Mouse (Mus musculus): ENCODE results near the gene Nt5dc1. TPM values are rescaled to one million over a fixed set of nuclear protein-coding genes. Genes with fewer than 3 reads are reported as not detected.

The Nt5dc1 gene
- polyA plus RNA-seq, 1 experiment from 2014 or later, result 6.5 TPM

GRCm38 (mm10) chr10:34328310-34328709 lies 90.0 kb downstream of the Nt5dc1 start:
- Histone ChIP-seq H3K4me2 (peak overlapping the region; percentile 27), H3K9ac (ENCODE audit: low read depth, low read length) (no peak overlapping the region), H3K4me1 (ENCODE audit: control insufficient read depth, insufficient read depth, low read length) (no peaks in the 10 kb centered on the region; the same call in 1 of the 2 replicates), H3K27me3 (ENCODE audit: control insufficient read depth, insufficient read depth, low read length) (no peaks in the 10 kb centered on the region), H3K9me3 (replicated peaks; ENCODE audit: control insufficient read depth, low read length) (no peaks in the 10 kb centered on the region), H3K4me3 (ENCODE audit: low read depth, low read length) (no peak overlapping the region), H3K27ac (ENCODE audit: low read depth, low read length) (no peak overlapping the region), H3K36me3 (ENCODE audit: control insufficient read depth, insufficient read depth, low read length) (no peaks in the 10 kb centered on the region)
- no peak for ATAC-seq (replicated peaks; ENCODE audit: insufficient number of reproducible peaks, low FRiP score, low TSS enrichment)
- 2% methylated on average over 2 of the region's 2 CpGs for WGBS (ENCODE audit: insufficient replicate concordance)

GRCm38 (mm10) chr10:34327144-34327543 lies 91.2 kb downstream of the Nt5dc1 start:
- H3K36me3 ChIP-seq (ENCODE audit: control insufficient read depth, insufficient read depth, low read length), result no peaks in the 10 kb centered on the region
- H3K27ac ChIP-seq (ENCODE audit: low read depth, low read length), result no peak overlapping the region
- no peak for ATAC-seq (replicated peaks; ENCODE audit: insufficient number of reproducible peaks, low FRiP score, low TSS enrichment)
- H3K9ac ChIP-seq (ENCODE audit: low read depth, low read length), result no peak overlapping the region
- H3K27me3 ChIP-seq (ENCODE audit: control insufficient read depth, insufficient read depth, low read length), result no peaks in the 10 kb centered on the region
- no peaks in the 10 kb centered on the region; the same call in 1 of the 2 replicates for H3K4me1 ChIP-seq (ENCODE audit: control insufficient read depth, insufficient read depth, low read length)
- no peak overlapping the region for H3K4me3 ChIP-seq (ENCODE audit: low read depth, low read length)
- no peak overlapping the region for H3K4me2 ChIP-seq
- no peaks in the 10 kb centered on the region for H3K9me3 ChIP-seq (replicated peaks; ENCODE audit: control insufficient read depth, low read length)
- whole genome bisulfite sequencing (ENCODE audit: insufficient replicate concordance), result 52% methylated on average over 5 of the region's 5 CpGs

GRCm38 (mm10) chr10:34326701-34327100 lies 91.7 kb downstream of the Nt5dc1 start:
- no peaks in the 10 kb centered on the region; the same call in 1 of the 2 replicates for H3K4me1 ChIP-seq (ENCODE audit: control insufficient read depth, insufficient read depth, low read length)
- no peak overlapping the region for H3K9ac ChIP-seq (ENCODE audit: low read depth, low read length)
- H3K27me3 ChIP-seq (ENCODE audit: control insufficient read depth, insufficient read depth, low read length), result no peaks in the 10 kb centered on the region
- ATAC-seq (replicated peaks; ENCODE audit: insufficient number of reproducible peaks, low FRiP score, low TSS enrichment), result no peak
- no peaks in the 10 kb centered on the region for H3K9me3 ChIP-seq (replicated peaks; ENCODE audit: control insufficient read depth, low read length)
- no peak overlapping the region for H3K4me3 ChIP-seq (ENCODE audit: low read depth, low read length)
- no peak overlapping the region for H3K27ac ChIP-seq (ENCODE audit: low read depth, low read length)
- no peak overlapping the region for H3K4me2 ChIP-seq
- no peaks in the 10 kb centered on the region for H3K36me3 ChIP-seq (ENCODE audit: control insufficient read depth, insufficient read depth, low read length)
- WGBS (ENCODE audit: insufficient replicate concordance), result 28% methylated on average over 4 of the region's 4 CpGs

GRCm38 (mm10) chr10:34320809-34321208 lies 97.5 kb downstream of the Nt5dc1 start:
- ATAC-seq (replicated peaks; ENCODE audit: insufficient number of reproducible peaks, low FRiP score, low TSS enrichment), result no peak
- 63% methylated on average over 2 of the region's 2 CpGs for WGBS (ENCODE audit: insufficient replicate concordance)
- Histone ChIP-seq H3K27ac (ENCODE audit: low read depth, low read length) (no peak overlapping the region), H3K9ac (ENCODE audit: low read depth, low read length) (no peak overlapping the region), H3K4me2 (no peak overlapping the region), H3K27me3 (ENCODE audit: control insufficient read depth, insufficient read depth, low read length) (no peaks in the 10 kb centered on the region), H3K4me3 (ENCODE audit: low read depth, low read length) (no peak overlapping the region), H3K36me3 (ENCODE audit: control insufficient read depth, insufficient read depth, low read length) (no peaks in the 10 kb centered on the region), H3K9me3 (replicated peaks; ENCODE audit: control insufficient read depth, low read length) (no peaks in the 10 kb centered on the region), H3K4me1 (ENCODE audit: control insufficient read depth, insufficient read depth, low read length) (peaks cover 8% of the 10 kb centered on the region)

GRCm38 (mm10) chr10:34317217-34317606 lies 101.1 kb downstream of the Nt5dc1 start:
- H3K36me3 ChIP-seq (ENCODE audit: control insufficient read depth, insufficient read depth, low read length), result no peaks in the 10 kb centered on the region
- no peak overlapping the region for H3K27ac ChIP-seq (ENCODE audit: low read depth, low read length)
- H3K9me3 ChIP-seq (replicated peaks; ENCODE audit: control insufficient read depth, low read length), result no peaks in the 10 kb centered on the region
- no peak; the same call in 1 of the 2 replicates for ATAC-seq (replicated peaks; ENCODE audit: insufficient number of reproducible peaks, low FRiP score, low TSS enrichment)
- H3K4me2 ChIP-seq, result no peak overlapping the region
- no peak overlapping the region for H3K4me3 ChIP-seq (ENCODE audit: low read depth, low read length)
- no peak overlapping the region for H3K9ac ChIP-seq (ENCODE audit: low read depth, low read length)
- H3K27me3 ChIP-seq (ENCODE audit: control insufficient read depth, insufficient read depth, low read length), result no peaks in the 10 kb centered on the region
- WGBS (ENCODE audit: insufficient replicate concordance), result 27% methylated on average over 2 of the region's 2 CpGs
- H3K4me1 ChIP-seq (ENCODE audit: control insufficient read depth, insufficient read depth, low read length), result peaks cover 8% of the 10 kb centered on the region

- WGBS (ENCODE audit: insufficient replicate concordance), result under 1% methylated on average over 3 of the region's 3 CpGs
- ATAC-seq (replicated peaks; ENCODE audit: insufficient number of reproducible peaks, low FRiP score, low TSS enrichment), result peak; percentile 74; the same call in 1 of the 2 replicates
- no peak overlapping the region for H3K9ac ChIP-seq (ENCODE audit: low read depth, low read length)
- no peak overlapping the region for H3K4me3 ChIP-seq (ENCODE audit: low read depth, low read length)
- H3K27me3 ChIP-seq (ENCODE audit: control insufficient read depth, insufficient read depth, low read length), result no peaks in the 10 kb centered on the region
- H3K4me1 ChIP-seq (ENCODE audit: control insufficient read depth, insufficient read depth, low read length), result peaks cover 8% of the 10 kb centered on the region
- H3K36me3 ChIP-seq (ENCODE audit: control insufficient read depth, insufficient read depth, low read length), result no peaks in the 10 kb centered on the region
- H3K27ac ChIP-seq (ENCODE audit: low read depth, low read length), result no peak overlapping the region
- peak overlapping the region; percentile 14 for H3K4me2 ChIP-seq
- no peaks in the 10 kb centered on the region for H3K9me3 ChIP-seq (replicated peaks; ENCODE audit: control insufficient read depth, low read length)
These were observed 101.7 kb downstream of the Nt5dc1 start for GRCm38 (mm10) chr10:34316571-34317216.

- Histone ChIP-seq H3K4me2 (no peak overlapping the region), H3K27ac (ENCODE audit: low read depth, low read length) (no peak overlapping the region), H3K36me3 (ENCODE audit: control insufficient read depth, insufficient read depth, low read length) (no peaks in the 10 kb centered on the region), H3K9ac (ENCODE audit: low read depth, low read length) (no peak overlapping the region), H3K4me3 (ENCODE audit: low read depth, low read length) (no peak overlapping the region), H3K9me3 (replicated peaks; ENCODE audit: control insufficient read depth, low read length) (no peaks in the 10 kb centered on the region), H3K27me3 (ENCODE audit: control insufficient read depth, insufficient read depth, low read length) (no peaks in the 10 kb centered on the region), H3K4me1 (ENCODE audit: control insufficient read depth, insufficient read depth, low read length) (peaks cover 6% of the 10 kb centered on the region; the same call in 1 of the 2 replicates)
- ATAC-seq (replicated peaks; ENCODE audit: insufficient number of reproducible peaks, low FRiP score, low TSS enrichment), result no peak
- 69% methylated on average over 3 of the region's 3 CpGs for WGBS (ENCODE audit: insufficient replicate concordance)
These were observed 105.8 kb downstream of the Nt5dc1 start for GRCm38 (mm10) chr10:34312536-34312935.

- Histone ChIP-seq H3K36me3 (ENCODE audit: control insufficient read depth, insufficient read depth, low read length) (no peaks in the 10 kb centered on the region), H3K27me3 (ENCODE audit: control insufficient read depth, insufficient read depth, low read length) (no peaks in the 10 kb centered on the region), H3K4me3 (ENCODE audit: low read depth, low read length) (no peak overlapping the region), H3K4me2 (no peak overlapping the region), H3K9ac (ENCODE audit: low read depth, low read length) (no peak overlapping the region), H3K4me1 (ENCODE audit: control insufficient read depth, insufficient read depth, low read length) (no peaks in the 10 kb centered on the region), H3K9me3 (replicated peaks; ENCODE audit: control insufficient read depth, low read length) (no peaks in the 10 kb centered on the region), H3K27ac (ENCODE audit: low read depth, low read length) (no peak overlapping the region)
- 69% methylated on average over 9 of the region's 9 CpGs for WGBS (ENCODE audit: insufficient replicate concordance)
- ATAC-seq (replicated peaks; ENCODE audit: insufficient number of reproducible peaks, low FRiP score, low TSS enrichment), result no peak
These were observed 108.3 kb downstream of the Nt5dc1 start for GRCm38 (mm10) chr10:34309915-34310685.

Data from heart, embryonic 11.5 days (tissue).